Mouse (Mus musculus) thymus, adult 2 months (tissue): Measurements from ENCODE around the gene Gmeb1.

Experiments
- CTCF ChIP-seq: fragments of 200-500 bp; IDR thresholded peaks from 2 replicates; pipeline ENCODE4 v1.5.1; 2012; ENCODE audit warnings: mild to moderate bottlenecking, control low read depth, low read length, moderate library complexity, borderline replicate concordance; ENCODE audit not compliant: control insufficient read depth, poor library complexity, insufficient read depth; ENCODE audit errors: extremely low read depth
- POLR2A ChIP-seq: fragments of 200-500 bp; IDR thresholded peaks from 2 replicates; pipeline ENCODE4 v1.6.1; 2012; ENCODE audit warnings: mild to moderate bottlenecking, low read length, control low read depth, moderate library complexity; ENCODE audit not compliant: control insufficient read depth, poor library complexity, insufficient read depth; ENCODE audit errors: extremely low read depth

- TF ChIP-seq POLR2A (no peak), CTCF (no peak)
These were observed 7.7 kb upstream of the Gmeb1 start for GRCm38 (mm10) chr4:132268871-132269739.
